Mouse (Mus musculus) lung, adult 2 months (tissue): ENCODE measurements around the gene Hoxc12.

Experiments
- CTCF ChIP-seq: fragments of 200-500 bp; IDR thresholded peaks from 2 replicates; pipeline ENCODE4 v1.5.1; 2011; ENCODE audit warnings: mild to moderate bottlenecking, low read length, control low read depth; ENCODE audit not compliant: insufficient read depth
- POLR2A ChIP-seq: fragments of 200-500 bp; IDR thresholded peaks from 2 replicates; pipeline ENCODE4 v1.6.1; 2011; ENCODE audit warnings: low read depth, mild to moderate bottlenecking, control low read depth, low read length, borderline replicate concordance; ENCODE audit errors: extremely low read depth

GRCm38 (mm10) chr15:102920619-102921018 lies 15.9 kb upstream of the Hoxc12 start:
- TF ChIP-seq CTCF (no peak), POLR2A (no peak)
